Mouse (Mus musculus) cerebellum, postnatal 36 days (tissue): ENCODE measurements around the gene Taar2.

Experiments
- DNase-seq, 2 experiments: peaks; one replicate each; pipeline ENCODE4 v3.0.0; 2021 to 2022; ENCODE audit warnings: mixed read lengths in 2 of 2

The Taar2 gene

DNA sequence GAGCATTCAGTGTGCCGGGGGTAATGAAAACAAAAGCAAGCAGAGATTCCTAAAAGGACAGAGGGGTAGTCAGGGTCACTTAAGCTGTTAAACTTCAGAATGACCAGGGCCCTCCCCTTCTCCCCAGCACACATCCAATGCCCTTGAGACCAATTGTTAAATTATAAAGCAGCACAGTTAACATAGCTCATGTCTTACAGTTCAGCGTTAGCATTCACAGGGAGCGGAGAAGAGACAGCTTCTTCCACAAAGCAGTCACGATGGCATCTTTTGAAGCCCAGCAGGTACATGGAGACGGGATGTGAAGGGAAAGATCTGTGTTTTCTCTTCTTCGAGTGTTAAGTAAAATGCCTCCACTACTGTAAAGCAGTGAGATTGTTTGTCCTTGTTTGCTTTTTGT is at the start of gene Taar2:
Gene Taar2 (plus strand): TSS at position 261 of the 400 bp plus-strand sequence.
- DNase-seq: no peak

DNA sequence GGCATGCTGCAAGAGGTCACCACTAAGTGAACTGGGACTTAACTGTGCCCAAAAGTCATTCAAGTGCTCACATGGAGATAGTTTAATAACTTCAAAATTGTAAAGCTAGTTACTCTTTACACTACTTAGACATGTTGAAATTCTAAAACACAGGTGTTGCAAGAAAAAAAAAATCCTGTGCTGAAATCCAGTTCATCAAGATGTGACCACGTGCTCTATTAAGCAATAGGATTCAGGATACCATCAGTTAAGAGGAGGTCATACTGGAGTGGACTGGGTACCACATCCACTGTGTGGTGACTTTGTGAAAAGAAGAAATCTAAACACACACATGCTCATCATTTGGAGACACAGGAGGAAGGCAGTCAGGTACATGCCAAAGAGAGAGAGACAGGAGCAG is 45.4 kb upstream of the Taar2 start:
- no peak for DNase-seq

DNA sequence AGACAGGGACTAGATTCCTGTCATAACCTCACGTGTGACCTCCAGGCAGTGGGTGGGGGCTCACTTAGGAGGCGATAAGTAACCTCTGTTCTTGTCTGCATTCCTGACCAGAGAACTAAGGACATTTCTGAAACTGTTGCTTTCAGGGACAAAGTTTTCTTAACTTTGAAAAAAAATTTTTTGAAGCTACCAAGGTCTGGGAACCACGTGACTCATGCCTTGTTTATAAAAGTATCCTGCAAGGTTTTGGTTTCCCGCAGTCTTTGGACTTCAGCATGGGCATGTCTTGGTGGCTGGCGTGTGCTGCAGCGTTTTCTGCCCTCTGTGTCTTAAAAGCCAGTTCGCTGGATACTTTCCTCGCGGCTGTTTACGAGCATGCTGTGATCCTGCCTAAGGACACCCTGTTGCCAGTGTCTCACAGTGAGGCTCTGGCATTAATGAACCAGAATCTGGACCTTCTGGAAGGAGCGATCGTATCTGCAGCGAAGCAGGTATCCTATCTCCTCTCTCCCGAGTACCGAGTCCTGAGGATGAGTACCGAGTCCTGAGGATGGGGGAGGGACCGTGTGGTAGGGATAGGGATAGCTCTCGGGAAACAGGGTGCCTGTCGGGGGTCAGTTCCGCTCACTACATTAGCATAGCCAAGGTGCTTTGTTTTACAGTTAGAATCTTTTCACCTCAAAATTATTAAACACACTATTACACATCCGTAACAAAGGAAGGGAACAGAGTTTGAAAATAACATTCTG is 43.6 kb upstream of the Taar2 start, which contains the start of gene Vnn1:
Gene Vnn1 (plus strand): TSS at position 88 of the 749 bp plus-strand sequence.
- no peak for DNase-seq

DNA sequence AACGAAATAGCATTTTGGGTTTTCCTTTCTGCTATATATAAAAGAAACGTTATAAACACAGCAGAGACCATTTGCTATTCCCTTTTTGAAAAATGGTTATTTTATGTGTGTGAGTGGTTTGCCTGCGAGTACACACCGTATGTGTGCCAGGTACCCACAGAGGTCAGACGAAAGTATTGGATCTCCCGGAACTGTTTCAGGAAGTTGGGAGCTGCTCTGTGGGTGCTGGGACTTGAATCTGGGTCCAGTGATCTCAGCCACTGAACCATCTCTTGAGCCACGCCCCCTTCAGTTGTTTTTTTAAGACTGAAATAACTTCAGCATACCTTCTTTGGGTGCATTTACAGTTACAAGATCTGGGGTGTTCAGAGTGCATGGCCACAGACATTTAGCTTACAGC is 43.0 kb upstream of the Taar2 start:
- no peak for DNase-seq

DNA sequence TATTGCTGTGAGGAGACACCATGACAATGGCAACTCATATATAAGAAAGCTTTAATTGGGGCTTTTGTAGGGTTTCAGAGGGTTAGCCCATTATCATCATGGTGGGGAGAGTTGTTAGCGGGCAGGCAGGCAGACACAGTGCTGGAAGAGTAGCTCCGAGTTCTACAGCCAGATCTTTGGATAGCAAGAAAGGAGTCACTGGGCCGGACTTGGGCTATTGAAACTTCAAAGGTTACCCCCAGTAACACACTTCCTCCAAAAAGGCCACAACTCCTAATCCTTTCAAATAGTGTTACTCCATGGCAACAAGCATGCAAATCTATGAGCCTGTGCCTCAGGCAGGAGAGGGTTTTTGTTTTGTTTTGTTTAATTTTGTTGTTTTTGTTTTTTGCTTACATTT is 37.3 kb upstream of the Taar2 start:
- no peak for DNase-seq

DNA sequence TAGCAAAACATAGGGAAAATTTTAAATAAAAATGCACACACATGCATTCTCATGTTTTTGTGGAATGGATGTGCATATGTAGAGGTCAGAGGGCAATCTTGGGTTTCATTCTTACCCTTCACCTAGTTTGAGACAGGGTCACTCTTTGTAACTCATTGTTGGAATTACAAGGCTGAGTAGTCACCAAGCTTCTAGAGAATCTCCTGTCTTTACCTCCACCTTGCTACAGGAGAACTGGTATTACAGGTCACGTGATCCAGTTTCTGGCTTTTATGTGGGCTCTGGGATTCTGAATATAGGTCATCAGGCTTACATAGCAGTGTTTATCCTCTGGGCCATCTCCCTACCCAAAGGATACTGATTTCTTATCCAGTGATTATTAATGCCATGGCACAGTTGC is 32.7 kb upstream of the Taar2 start:
- DNase-seq: no peak

DNA sequence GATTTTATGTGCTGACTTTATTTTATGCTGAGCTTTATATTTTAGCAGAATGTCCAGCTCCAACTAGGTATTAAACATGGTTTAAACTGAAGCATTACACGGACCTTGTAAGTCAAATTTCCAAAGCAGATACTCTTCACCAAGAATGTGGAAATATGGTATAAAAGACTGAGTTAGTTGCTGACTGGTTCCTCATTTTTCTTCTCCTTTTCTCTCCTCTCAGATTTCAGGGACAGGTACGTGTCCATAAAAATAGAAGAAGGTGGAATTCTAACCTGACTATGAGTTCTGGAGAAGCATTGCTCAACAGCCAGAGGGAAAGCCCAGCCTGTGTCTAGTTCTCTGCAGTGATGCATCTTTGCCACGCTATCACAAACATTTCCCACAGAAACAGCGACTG is 18.3 kb upstream of the Taar2 start, which contains the start of gene Taar1:
Gene Taar1 (plus strand): TSS at position 301 of the 400 bp plus-strand sequence.
- DNase-seq: no peak

DNA sequence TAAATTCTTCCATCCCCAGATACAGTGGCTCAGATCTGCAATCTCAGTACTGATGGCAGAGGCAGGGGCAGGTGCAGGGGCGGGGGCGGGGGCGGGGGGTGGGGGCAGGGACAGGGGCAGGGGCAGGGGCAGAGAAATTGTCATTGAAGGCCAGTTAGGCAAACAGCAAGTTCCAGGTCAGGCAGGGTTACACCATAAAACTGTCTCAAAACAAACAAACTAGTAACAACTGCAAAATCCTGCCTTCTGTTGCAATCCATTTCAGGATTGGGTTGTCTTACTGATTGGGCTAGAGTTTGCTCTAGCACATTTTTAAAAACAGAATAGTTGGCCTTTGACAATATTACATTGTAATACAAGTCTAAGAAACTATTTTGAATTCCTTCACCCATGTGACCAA is 15.9 kb upstream of the Taar2 start:
- DNase-seq: no peak

DNA sequence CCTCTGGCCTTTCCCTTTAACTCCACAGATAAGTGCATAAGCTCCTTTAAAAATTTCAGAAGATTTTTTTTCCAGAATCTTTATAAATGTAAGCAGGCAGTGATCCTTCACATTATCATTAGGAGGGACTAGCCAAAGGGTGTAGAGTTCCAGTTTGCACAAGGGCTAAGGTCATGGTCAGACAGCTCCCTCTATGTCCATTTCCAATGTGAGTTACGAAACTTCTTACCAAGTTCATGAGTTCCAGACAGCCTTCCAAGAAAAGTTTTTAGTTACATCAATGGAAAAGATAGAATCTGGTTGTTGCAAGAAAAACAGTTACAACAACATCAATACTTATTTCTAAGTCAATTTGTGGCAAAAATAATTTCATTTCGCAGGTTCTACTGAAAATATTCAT is 14.4 kb upstream of the Taar2 start:
- no peak for DNase-seq

DNA sequence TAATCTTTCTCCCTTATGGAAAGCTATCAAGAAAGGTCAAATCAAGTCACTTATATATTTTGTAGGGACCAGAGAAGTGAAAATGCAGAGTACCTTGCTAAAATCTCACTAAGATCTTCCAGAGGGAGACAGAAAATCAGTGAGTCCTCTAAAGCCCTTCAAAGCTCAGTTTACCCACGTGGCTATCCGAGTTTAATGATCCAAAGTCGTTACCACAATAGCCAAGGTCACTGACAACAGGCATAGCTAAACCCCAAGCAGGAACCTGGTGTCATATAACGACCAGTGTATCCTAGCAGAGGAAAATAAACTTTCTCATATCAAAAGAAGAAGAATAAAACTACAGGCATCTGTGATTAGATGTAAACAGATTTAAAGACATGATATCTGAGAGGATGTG is 759 bp upstream of the Taar2 start:
- no peak for DNase-seq

DNA sequence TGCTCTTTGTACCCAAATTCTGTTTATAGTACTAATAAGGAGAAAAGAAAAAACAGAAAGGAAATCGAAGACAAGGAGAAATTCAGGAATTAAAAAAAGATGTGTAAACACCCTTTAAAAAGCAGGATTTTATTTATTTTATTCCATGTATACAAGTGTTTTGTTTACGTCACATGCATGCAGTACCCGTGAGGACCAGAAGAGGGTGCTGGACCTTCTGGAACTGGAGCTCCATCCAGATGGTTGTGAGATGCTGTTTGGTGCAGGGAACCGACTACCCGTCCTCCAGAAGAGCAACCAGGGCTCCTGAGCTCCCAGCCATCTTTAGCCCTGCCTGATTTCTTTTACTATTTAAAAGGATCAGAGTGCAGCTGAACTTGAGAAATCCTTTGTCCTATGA is 4.1 kb downstream of the Taar2 start:
- no peak for DNase-seq

DNA sequence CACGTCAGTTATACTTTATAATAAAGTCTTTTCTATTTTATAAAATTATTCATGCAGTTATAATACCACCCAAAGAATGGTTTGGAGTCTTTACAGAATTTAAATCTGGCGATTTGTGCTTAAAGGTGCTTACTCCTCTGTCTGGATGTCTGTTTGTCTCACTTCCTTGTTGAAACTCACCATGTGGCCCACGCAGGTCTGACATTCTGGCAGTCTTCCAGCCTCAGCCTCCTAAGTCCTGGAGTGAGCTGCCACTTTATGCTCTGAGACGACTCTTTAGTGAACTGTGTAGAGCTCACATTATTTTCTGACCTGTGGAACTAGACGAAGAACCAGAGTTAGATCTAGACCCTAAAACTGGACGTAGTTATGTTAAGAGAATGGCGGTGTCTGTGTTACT is 9.7 kb downstream of the Taar2 start:
- peak; percentile 14 to 19 for DNase-seq

DNA sequence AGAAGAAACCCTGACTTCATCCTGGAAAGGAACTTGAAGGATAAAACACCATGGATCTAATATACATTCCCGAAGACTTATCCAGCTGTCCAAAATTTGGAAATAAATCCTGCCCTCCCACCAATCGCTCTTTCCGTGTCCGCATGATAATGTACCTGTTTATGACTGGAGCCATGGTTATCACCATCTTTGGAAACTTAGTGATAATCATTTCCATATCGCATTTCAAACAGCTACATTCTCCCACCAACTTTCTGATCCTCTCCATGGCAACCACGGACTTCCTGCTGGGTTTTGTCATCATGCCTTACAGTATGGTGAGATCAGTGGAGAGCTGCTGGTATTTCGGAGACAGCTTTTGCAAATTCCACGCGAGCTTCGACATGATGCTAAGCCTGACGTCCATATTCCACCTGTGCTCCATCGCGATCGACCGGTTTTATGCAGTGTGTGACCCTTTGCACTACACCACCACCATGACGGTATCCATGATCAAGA is 11.2 kb downstream of the Taar2 start, which contains the start of gene Taar3:
Gene Taar3 (plus strand): TSS at position 51 of the 498 bp plus-strand sequence.
- DNase-seq: no peak

DNA sequence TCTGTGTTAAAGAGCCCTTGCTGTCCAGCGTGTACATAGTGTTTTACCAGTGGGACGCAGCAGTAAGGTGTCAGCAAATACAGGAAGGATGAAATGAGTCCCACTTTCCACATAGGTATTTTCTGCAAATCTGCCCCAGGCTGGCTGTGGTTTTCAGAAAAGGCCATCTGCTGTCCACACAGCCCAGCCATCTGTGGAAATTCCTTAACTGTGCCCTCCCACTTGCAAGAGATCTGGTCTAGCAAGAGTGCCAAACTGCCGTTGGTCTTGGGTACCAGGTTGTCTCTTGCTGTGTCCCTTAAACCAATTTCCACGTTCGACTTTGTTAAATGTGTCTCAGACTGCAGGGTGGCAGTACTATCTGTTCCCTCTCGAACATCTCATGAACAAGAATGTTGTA is 13.3 kb downstream of the Taar2 start:
- peak; percentile 56 to 63 for DNase-seq

DNA sequence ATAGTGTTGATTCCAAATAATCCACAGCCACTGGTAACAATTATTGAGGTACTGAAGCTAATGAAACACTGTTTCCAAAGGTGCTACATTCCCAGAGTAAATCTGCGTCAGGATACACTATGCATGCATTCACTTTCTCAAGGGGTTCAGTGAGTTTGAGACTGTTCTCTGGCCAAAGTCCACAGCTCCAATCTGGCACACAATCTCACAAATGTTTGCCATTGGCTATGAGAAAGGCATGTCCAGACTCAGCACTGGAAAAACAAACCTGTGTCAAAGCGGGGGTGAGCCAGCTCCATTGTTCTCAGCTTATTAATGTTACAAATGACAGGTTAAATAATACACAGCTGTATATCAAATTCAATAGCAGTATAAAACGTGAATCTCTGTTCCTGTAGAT is 20.7 kb downstream of the Taar2 start:
- DNase-seq: no peak

DNA sequence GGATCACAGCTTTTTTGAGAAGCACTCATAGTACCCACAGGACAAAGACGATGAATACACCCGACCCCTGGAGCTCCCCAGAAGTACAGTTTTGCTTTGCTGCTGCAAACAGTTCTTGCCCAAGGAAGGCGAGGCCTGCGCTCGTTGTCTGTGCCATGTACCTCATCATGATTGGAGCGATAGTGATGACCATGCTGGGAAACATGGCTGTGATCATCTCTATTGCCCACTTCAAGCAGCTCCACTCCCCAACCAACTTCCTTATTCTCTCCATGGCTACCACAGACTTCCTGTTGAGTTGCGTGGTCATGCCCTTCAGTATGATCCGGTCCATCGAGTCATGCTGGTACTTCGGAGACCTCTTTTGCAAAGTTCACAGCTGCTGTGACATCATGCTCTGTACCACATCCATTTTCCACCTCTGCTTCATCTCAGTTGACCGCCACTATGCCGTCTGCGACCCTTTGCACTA is 22.1 kb downstream of the Taar2 start, which contains the start of gene Taar4:
Gene Taar4 (plus strand): TSS at position 51 of the 472 bp plus-strand sequence.
- DNase-seq: no peak

DNA sequence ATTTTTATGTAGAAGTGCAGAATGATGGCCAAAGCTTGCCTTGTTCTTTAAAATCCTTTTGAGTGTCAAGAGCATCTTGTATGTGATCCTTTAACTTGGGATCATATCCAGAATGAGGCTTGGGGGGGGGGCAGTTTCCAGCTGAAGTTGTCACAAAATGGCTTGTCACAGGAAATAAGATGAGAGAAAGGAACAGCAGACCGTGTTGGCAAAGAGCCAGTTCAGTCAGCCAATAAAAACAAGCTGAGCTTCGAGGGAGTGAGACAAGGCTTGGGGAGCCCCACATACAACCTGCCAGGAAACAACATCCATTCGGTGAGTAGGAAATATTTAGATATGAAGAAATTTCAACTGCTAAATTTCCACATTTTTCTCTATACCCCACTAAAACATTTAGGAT is 25.1 kb downstream of the Taar2 start:
- no peak for DNase-seq

DNA sequence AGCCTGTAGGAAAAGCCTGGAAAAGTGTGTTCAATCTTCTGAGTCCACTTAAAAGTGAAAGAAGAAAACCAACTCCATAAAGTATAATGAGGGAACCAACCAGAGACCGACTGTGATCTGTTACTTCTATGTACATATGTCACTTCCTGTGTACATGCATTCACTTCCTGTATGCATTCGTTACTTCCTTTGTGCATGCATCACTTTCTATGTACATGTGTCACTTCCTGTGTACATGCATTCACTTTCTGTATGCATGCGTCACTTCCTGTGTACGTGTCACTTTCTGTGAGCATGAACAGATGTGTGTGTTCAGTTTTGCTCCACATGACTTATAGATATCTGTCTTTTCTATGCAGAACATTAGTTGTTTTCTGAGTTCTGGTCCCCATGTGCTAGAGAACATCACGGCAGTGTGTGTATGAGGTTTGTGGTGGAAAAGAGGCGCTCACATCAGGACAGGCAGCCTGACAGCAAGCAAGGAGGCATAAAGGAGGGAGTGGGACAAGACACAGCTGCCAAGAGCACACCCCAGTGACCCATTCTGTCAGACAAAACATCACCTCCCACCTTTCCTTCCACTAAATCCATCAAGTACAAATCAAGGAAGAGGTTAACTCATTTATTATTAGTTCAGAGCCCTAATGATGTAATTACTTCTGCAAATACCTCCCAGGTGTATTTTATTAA is 26.7 kb downstream of the Taar2 start:
- no peak for DNase-seq

DNA sequence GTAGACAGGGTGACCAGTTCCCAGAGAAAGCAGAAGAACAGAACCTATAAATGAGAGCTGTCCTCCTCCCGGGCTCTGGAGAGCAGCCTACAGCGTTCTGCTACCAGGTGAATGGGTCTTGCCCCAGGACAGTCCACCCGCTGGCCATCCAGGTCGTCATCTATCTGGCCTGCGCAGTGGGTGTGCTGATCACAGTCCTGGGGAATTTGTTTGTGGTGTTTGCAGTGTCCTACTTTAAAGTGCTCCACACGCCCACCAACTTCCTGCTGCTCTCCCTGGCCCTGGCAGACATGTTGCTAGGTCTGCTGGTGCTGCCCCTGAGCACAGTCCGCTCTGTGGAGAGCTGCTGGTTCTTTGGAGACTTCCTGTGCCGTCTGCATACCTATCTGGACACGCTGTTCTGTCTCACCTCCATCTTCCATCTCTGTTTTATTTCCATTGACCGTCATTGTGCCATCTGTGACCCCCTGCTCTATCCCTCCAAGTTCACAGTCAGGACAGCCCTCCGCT is 32.3 kb downstream of the Taar2 start, which contains the start of gene Taar5:
Gene Taar5 (plus strand): TSS at position 51 of the 510 bp plus-strand sequence.
- no peak for DNase-seq

DNA sequence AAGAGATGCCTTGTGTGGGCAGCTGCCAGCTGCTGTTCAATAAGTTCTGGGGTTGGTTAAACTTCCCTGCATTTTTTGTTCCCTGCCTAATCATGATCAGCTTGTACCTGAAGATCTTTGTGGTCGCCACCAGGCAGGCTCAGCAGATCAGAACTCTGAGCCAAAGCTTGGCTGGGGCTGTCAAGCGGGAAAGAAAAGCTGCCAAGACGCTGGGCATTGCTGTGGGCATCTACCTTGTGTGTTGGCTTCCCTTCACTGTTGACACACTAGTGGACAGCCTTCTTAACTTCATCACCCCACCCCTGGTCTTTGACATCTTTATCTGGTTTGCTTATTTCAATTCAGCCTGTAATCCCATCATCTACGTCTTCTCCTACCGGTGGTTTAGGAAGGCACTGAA is 32.9 kb downstream of the Taar2 start:
- no peak for DNase-seq

DNA sequence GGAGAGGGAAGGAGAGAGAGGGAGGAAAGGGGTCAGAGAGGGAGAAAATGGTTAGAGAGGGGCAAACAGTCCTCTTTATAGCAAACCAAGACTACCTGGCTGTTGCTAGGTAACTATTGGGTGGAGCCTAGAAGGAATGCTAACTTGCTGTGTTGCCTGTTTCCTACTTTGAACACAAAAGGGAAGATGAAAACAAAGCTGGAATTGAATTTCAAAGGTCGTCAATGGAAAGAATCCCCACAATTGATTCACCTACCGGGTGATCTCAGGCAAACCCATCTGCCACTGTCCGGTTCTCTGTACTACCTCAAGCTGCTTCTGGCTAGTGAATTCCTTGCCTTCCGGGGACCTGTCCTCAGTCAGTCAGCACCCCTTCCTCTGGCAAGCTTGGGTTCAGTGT is 39.6 kb downstream of the Taar2 start:
- no peak for DNase-seq

DNA sequence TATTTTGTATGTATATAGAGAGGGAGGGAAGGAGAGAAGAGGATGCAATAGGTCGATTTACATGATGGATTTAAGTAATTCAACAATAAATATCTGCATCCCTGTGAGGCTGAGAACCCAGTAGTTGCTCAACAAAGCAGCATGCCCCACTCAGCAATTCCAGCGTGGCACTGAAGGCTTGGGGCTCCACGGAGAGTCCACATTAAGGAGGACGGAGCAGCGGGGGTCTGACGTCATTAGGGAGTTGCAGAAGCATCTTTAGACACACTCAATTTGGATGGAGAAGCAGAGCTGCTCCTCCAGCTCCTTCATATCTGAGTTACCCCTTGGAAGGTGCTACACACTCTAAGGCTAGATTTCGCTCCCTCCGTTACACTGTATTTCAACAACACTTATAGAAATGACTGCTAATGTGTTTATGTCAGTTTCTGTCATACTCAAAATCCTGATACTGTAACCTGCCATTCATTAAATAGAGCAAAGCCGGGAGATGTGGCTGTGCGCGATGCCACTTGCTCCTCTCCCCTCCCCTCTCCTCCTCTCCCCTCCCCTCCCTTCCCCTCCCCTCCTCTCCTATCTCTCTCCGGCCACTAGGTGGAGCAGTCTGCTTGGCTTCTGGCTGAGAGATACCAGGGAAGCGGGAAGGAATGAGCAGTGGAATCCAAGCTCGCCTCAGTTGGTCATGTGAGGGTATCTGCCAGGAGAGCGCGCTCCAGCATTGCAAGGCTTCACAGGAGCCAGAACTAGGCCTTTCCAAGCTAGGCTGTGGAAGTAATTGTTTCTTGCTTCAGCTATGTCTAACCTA is 40.7 kb downstream of the Taar2 start:
- peak; percentile 62 to 63 for DNase-seq

DNA sequence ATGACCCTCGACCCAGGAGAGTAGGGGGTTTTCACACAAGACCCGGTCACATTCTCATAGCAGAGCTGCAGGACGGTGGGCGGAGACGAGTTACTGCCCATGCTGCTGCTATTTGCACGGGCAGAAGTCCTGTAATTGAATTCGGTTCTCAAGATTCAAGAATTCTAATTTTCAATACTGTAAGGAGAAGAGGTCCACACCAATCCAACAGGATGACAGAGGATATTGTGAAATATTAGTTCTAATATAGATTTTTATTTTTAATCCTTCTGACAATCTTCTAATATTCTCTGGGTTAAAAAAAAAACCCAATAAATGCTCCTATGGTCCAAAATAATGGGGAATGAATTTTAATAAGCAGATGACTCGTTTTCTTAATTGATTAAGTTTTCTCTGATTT is 47.2 kb downstream of the Taar2 start, which contains the start of gene Taar6:
Gene Taar6 (minus strand): TSS at position 101 of the 400 bp plus-strand sequence.
- DNase-seq: no peak
